Mouse (Mus musculus): ENCODE data around the gene Casp3.
"Not testable (repeated sequence)": the region's sequence is repeated elsewhere in the genome, so short reads cannot be mapped to it uniquely, and the experiment has no call there.

Casp3 gene

DNA sequence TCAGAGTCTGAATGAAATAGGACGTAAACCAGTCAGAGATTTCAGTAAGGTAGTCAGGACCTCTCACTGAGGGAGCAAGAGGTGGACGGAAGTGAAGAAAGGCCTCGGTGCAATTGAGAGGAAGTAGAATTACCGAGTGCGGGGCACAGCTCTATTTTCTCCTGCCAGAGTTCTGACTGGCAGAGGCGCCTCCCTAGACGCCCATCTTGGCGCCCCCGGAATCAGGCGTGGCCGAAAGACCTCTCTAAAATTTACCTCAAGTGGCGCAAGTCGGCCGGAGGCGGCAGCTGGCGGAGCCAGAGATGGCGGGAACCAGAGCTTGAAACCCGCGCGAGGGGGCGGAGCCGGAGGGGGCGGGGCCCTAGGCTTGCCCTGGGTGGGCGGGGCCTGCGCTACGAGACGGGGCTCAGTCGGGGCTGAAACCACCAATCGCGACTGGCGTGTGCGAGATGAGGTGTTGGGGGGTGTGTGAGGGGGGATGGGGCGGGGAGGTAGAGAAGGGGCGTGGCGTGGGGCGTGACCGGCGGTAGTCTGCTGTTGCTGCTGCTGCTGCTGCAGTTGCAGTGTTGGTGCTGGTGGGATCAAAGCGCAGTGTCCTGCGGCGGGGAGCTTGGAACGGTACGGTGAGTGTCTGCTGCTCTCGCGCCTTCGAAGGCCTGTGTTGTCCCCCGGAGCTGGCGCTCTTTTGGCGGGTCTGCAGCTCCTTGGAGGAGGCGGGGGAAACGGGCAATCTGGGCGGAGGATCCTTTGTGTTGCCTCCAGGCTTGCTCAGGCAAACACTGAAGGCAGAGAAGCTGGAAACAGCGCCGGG is at the start of gene Casp3, which contains the start of gene Primpol:
Gene Casp3 (plus strand): TSS at position 413 of the 811 bp plus-strand sequence.
Gene Primpol (minus strand): TSS at position 334 of the 811 bp plus-strand sequence.
- in situ Hi-C loops (cut with MboI; ENCODE audit: low pct_unique_long_range_greater_than_20kb in 1 of 2, low sequenced_read_pairs in 2 of 2, unreplicated experiment in 1 of 2) = no loop called here

DNA sequence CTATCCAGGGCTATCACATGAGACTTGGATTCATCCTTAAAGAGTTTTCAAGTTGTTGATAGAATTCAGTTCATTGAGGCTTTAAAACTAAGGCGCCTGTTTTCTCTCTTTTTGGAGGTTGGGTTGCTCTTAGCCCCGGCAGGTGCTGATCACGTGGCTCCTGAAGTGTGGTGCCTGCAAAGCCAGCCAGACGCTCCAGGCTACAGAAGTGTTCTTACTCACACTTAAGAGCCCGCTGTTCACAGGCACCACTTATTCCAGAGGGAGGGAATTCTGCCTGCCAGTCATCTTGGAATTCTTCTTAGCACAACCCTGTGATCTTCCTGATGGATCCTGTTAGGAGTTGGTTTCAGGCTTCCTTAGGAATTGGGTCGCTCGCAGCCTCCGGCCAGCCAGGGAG is 49.1 kb upstream of the Casp3 start:
- in situ Hi-C loops (cut with MboI; ENCODE audit: low pct_unique_long_range_greater_than_20kb in 1 of 2, low sequenced_read_pairs in 2 of 2, unreplicated experiment in 1 of 2) = no loop called here

DNA sequence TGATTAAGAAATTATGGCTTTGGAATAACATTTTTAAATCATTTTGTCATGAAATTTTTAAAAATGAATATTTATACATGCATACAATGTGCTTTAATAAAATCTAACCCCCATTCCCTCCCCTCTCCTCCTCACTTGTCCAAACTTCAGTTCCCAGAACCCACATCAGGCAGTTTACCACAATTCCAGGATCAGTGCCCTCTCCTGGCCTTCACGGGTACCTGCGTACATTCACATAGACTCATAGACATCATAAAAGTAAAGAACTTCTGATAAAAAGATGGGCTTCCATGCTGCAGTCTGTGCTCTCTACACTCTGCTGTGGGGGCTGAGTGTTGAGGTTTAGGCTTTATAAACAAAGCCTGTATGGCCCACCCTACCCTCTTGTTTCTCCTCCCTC is 48.1 kb upstream of the Casp3 start:
- in situ Hi-C loops (cut with MboI; ENCODE audit: low pct_unique_long_range_greater_than_20kb in 1 of 2, low sequenced_read_pairs in 2 of 2, unreplicated experiment in 1 of 2) = no loop called here

DNA sequence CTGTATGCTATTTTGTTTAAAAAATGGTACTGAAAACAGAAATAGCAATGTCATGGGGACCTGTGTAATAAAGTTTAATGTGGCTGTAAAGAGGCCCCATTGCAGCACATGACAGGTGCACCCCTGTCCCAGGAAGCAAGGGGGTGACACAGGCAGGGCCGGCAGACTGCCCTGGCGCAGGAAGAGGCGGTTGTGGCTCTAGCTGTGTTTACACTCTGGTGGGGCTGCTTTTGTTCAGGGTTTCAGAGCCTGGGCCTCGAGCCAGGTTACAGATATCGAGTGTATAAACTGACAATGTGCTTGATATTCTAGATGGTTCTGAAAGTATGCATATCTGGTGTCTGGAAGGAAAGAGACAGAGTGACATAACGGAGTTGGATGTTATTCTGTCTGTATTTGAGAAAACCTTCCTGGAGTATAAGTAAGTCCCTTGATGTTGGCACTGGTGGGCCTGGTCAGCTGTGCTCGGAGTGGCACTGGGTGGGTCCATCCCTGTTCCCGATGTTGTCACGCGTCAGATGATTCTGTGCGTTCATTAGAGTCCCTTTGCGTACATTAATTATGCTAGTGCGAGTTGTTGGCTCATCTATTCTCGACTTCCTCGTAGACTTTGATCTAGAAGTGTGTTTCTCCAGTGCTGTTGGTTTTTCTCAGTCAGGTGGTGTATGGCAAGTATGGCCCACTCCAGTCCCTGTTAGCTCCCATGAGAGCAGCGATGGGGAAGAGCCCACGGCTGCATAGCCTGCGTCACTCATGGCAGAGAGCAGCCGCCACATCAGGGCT is 47.2 kb upstream of the Casp3 start:
- in situ Hi-C loops (cut with MboI; ENCODE audit: low pct_unique_long_range_greater_than_20kb in 1 of 2, low sequenced_read_pairs in 2 of 2, unreplicated experiment in 1 of 2) = no loop called here

DNA sequence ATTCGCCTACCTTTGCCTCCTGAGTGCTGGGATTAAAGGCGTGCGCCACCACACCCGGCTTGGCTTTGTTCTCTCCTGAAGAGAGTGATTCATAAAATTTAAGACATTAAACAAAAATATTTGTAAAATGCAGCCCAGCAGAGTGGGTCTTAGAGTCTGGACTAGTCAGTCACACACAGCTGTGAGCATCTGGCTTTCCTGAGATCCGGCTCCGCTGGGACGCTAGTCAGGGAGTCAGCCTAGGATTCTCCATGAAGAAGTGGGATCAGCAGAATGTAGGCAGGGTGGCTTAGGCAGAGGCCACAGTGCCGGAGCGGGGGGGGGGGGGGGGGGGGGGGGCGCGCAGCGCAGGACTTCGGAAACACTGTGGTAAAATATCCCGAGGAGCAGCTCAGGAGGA is 46.4 kb upstream of the Casp3 start:
- in situ Hi-C loops (cut with MboI; ENCODE audit: low pct_unique_long_range_greater_than_20kb in 1 of 2, low sequenced_read_pairs in 2 of 2, unreplicated experiment in 1 of 2) = no loop called here

DNA sequence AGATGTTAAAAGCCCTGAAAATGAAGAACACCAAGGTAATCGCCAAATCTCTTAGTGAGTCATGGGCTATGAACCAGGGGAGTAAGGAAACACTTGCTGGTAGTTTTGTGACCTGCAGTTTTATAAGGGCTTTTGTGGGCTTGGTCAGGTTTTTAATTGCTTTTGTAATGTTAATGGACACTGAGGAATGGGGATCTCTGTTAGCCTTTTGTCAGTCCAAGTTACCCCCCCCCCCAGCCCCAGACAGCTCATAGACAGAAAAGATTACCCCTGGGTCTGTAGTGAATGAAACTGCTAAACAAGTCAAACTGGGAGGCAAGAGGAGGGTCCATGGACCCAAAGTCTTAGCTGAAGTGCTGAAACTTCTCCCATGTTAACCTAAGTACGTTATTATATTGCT is 43.6 kb upstream of the Casp3 start:
- in situ Hi-C loops (cut with MboI; ENCODE audit: low pct_unique_long_range_greater_than_20kb in 1 of 2, low sequenced_read_pairs in 2 of 2, unreplicated experiment in 1 of 2) = no loop called here

DNA sequence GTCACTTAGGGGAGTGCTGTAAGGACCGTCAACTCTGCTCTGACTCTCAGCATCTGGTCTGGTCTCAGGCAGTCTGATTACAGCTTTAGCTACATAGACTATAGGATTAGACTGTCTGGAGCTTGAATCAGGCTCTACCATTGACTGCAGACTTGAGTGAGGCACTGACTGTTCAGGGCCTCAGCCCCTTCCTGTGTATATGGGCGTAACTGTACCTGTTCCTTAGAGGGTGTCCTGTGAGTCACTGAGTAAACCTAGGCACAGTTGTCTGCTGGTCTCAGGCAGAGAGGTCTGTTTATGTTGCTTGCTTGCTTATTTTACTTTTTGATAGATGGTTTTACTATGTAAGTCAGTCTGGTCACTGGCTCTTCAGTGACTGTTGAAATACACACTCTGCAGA is 43.1 kb upstream of the Casp3 start:
- in situ Hi-C loops (cut with MboI; ENCODE audit: low pct_unique_long_range_greater_than_20kb in 1 of 2, low sequenced_read_pairs in 2 of 2, unreplicated experiment in 1 of 2) = no loop called here

DNA sequence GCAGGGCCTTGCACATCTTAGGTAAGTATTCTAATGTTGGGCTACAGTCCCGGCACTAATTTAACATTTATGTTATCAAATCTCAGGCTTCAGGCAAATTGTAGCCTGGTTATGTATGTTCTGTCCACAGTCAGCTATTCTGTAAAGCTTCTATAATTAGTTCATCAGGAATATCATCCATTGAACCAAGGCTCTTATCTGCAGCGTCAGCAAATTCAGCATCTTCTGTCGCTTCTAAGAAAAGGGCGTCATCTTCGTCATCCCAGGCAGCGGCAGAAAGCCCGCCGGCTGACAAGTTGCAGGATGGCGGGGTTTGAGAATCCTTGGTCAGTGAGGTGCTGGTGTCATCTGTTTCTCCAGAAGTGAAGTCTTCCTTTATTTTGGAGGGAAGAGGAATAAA is 38.3 kb upstream of the Casp3 start:
- in situ Hi-C loops (cut with MboI; ENCODE audit: low pct_unique_long_range_greater_than_20kb in 1 of 2, low sequenced_read_pairs in 2 of 2, unreplicated experiment in 1 of 2) = no loop called here

DNA sequence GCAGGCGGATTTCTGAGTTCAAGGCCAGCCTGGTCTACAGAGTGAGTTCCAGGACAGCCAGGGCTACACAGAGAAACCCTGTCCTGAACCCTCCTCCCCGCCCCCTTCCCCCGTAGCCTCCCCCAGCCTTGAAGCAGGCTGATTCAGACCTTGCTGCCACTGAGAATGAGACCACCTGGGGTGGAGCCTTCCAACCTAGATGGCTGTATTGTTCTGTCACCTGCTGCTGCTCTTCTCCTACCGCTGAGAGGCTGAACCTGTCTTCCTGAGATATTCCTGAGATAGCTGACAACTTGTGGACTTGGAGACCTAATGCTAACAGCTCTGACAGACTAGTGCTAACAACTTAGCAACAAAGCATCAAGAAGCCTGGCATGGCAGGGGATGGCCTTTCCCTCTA is 32.8 kb upstream of the Casp3 start:
- in situ Hi-C loops (cut with MboI; ENCODE audit: low pct_unique_long_range_greater_than_20kb in 1 of 2, low sequenced_read_pairs in 2 of 2, unreplicated experiment in 1 of 2) = not testable (repeated sequence)

DNA sequence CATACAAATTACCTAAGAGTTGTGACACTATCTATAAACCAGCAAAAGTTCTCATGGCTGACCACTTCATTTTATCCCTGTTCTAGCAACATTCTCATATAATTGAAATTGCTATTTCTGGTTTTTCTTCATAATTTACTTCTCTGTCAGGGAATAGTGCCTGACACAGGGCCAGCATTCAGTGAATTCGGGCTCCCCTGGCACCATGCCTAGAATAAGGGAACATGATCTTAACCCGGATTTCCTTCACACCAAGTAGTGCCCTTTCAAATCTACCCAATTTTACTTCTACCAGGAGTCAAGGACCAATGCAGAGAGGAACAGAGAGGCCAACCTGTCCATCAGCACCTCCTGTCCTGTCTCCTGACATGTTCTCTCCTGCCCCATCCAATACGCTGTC is 31.5 kb upstream of the Casp3 start:
- in situ Hi-C loops (cut with MboI; ENCODE audit: low pct_unique_long_range_greater_than_20kb in 1 of 2, low sequenced_read_pairs in 2 of 2, unreplicated experiment in 1 of 2) = no loop called here

DNA sequence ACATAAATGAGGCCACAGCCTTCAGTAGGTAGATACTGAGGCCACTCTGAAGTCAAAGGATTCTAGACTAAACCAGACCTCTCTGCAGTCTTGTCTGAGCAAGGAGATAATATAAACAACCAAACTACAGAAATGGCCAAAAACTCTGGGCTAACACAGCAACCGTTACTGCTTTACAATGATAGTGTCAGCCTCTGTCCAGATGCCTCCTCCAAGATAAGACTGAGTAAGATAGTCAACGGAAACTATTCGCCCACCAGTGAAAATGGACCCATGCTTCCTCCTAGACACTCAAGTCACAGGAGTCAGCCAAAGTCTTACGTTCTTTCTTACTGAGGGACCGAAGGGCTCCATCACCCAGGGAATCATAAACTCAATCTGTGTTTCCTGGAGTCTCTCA is 29.2 kb upstream of the Casp3 start:
- in situ Hi-C loops (cut with MboI; ENCODE audit: low pct_unique_long_range_greater_than_20kb in 1 of 2, low sequenced_read_pairs in 2 of 2, unreplicated experiment in 1 of 2) = no loop called here

DNA sequence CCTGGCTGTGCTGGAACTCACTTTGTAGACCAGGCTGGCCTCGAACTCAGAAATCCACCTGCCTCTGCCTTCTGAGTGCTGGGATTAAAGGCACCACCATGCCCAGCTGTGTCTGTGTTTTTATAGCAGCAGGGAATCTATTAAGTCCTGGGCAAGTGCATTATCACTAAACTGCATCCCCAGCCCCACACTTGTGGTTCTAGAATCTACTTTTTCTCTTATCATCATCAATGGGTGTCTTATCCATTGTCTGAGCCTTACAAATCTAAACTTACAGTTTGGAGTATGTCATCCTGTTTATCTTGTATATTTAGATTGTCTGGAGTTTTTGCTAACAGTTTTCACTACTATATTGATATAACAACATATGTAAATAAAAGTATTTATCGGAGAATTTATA is 28.4 kb upstream of the Casp3 start:
- in situ Hi-C loops (cut with MboI; ENCODE audit: low pct_unique_long_range_greater_than_20kb in 1 of 2, low sequenced_read_pairs in 2 of 2, unreplicated experiment in 1 of 2) = no loop called here

DNA sequence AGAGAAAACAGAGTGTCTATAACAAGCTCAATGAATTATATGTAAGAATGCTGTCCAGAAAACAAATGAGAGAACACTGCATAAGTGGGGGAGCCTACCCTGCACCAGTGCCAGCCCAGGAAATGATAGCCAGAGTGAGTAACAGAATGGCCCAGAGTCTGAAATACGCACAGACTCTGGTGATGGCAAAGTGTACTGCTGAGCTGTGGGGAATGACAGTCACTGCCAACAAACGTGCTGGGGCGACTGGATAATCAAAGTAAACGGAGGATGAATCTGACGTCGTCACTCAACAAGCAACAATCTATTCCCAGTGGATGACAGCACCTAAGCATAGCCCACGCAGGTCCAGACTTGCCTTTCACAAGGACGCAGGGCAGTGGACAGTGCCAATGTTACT is 24.0 kb upstream of the Casp3 start:
- in situ Hi-C loops (cut with MboI; ENCODE audit: low pct_unique_long_range_greater_than_20kb in 1 of 2, low sequenced_read_pairs in 2 of 2, unreplicated experiment in 1 of 2) = no loop called here

DNA sequence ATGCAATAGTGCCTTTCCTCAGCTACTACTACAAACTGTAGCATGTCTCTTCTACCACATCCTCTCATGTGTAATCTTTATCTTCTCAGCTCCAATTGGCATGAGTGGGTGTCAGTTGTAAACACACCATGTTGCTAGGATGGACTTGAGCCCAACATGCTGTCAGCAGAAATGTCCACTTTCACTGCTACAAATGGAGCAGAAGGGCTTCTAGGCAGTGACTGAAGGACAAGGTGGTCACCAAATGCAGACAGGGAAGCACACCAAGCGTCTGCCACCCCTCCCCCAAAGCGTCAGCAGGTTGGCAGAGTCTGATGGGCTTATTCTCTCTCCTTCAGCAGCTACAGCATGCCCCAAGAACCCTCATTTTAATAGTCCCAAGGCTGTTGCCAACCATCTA is 23.3 kb upstream of the Casp3 start:
- in situ Hi-C loops (cut with MboI; ENCODE audit: low pct_unique_long_range_greater_than_20kb in 1 of 2, low sequenced_read_pairs in 2 of 2, unreplicated experiment in 1 of 2) = no loop called here

DNA sequence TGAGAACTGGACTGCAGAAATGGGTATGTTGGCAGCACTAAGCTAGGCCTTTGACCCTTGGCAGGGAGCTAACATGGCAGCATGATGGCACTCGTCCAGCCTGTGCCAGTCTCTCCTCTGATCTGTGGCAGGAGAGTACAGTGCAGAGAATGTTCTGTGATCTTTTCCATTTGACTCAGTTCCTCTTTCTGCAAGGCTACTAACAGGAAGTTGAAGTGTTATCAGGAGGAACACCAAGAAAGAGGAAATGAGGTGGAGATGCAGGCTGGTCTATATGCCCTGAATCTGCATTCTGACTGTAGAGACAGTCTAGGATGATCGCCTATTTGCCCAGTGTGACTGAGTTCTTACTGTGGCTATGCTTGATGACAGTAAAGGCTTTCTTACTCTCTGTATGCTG is 21.5 kb upstream of the Casp3 start:
- in situ Hi-C loops (cut with MboI; ENCODE audit: low pct_unique_long_range_greater_than_20kb in 1 of 2, low sequenced_read_pairs in 2 of 2, unreplicated experiment in 1 of 2) = no loop called here

DNA sequence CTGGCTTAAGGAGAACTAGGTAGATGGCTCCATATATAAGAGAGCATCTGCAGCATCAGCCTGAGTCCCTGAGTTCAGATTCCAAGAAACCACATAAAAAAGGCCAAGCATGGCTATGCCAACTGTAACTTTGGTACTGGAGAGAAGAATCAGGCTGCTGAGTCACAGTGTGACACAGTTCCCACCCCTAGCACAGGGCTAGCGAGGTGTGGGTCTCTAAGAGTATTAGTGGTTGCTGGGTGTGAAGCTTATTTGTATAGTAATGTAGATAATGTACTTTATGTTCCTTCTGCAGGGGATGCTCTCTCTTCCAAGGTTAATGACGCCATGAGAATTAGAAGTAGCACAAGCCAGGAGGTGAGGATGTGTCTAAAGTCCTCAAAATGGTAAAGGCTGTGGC is 20.6 kb upstream of the Casp3 start:
- in situ Hi-C loops (cut with MboI; ENCODE audit: low pct_unique_long_range_greater_than_20kb in 1 of 2, low sequenced_read_pairs in 2 of 2, unreplicated experiment in 1 of 2) = no loop called here

DNA sequence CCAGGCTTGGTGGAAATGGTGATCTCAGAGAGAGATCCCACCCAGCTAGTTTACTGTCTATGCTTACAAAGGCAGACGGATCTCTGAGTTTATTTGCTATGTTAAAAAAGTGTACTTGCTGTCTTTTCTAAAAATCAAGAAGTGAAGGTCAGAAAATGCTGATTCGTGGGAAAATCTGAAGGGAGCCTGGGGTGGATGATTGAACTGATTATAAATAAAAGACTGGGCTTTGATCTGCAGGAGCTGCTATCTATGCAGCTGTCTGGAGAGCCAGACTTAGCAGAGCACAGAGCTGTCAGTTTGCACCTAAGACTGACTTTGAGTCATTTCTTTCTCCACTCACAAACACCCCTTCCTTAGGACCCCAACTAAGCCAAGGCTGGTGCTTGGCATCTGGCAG is 19.7 kb upstream of the Casp3 start:
- in situ Hi-C loops (cut with MboI; ENCODE audit: low pct_unique_long_range_greater_than_20kb in 1 of 2, low sequenced_read_pairs in 2 of 2, unreplicated experiment in 1 of 2) = no loop called here

DNA sequence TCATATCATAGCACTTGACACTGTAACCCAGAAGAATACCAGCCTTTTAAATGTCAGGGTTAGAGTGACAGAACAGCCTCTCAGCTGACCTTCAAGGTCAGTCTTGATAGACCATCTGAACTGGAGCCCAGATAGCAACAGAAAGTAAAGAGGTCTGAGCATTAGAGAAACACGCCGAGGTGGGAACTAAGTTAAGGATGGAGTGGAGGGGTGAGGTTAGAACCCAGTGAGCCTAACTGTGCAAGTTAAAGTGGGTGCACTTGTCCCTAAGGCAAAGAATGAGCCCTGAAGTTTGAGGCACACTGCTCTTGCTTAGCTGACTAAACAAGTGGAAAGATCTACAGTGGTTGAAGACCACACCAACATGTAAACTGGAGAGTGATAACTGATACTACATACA is 19.0 kb upstream of the Casp3 start:
- in situ Hi-C loops (cut with MboI; ENCODE audit: low pct_unique_long_range_greater_than_20kb in 1 of 2, low sequenced_read_pairs in 2 of 2, unreplicated experiment in 1 of 2) = no loop called here

DNA sequence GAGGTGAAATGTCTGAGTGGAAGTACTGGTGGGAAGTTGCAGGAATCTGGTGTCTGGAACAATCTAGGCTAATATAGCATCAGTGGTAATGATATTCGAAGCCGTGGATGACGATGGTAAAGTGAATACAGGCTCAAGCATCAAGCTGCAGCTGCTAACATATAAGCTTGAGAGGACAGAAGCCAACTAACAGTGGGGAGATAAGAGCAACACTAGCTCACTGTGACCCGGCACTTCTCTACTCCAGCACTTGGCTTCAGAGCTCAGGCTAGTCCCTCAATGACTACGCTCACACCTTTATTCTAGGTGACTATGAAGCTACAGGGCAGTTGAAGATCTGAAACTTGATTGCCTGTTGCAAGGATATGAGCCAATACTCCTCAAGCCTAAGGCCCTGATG is 18.3 kb upstream of the Casp3 start:
- in situ Hi-C loops (cut with MboI; ENCODE audit: low pct_unique_long_range_greater_than_20kb in 1 of 2, low sequenced_read_pairs in 2 of 2, unreplicated experiment in 1 of 2) = no loop called here

DNA sequence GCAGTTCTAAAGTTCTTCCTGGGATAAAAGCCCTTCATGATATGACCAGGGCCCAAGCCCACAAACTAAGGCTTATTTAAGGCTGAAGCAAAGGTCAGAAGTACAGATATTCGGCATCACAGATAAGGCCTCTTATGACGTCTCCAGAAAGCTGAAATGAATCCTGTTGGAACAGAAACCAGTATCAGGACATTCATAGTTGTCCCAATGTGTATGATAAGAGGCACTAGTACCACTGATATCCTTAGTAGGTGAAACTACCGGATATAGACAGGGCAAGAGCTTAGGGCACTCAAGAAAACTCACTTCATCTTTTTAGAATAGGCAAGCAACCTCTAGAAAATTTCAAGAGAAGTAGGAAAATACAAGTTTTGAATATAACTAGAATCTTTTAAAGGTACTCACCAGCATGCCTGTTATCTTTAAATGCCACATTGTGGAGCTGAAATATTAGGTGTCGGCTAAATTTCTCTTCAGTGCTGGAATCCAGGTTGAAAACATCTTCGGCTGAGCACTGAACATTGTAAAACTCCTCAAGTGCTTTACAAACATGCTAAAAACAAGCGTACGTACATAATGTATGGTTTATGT is 17.7 kb upstream of the Casp3 start:
- in situ Hi-C loops (cut with MboI; ENCODE audit: low pct_unique_long_range_greater_than_20kb in 1 of 2, low sequenced_read_pairs in 2 of 2, unreplicated experiment in 1 of 2) = no loop called here

All from mouse embryonic stem cell (cell line).